Comparison of ENCODE assay signal across 12 mouse cellular contexts in genomic region chr11:96456508-96457305, GRCm38 (mm10). TPM values are rescaled to one million over a fixed set of nuclear protein-coding genes. Genes with fewer than 3 reads are reported as not detected.
DNase-seq lines count a peak whose midpoint lies in the region; ATAC-seq and TF ChIP-seq lines count a peak whose summit lies in the region.
"Had no signal": no experiment of that assay in that cellular context is flagged by ENCODE, and none has a peak within 500 bp of the region (broad histone marks: within the 10 kb centered on the region; RNA-seq: fewer than 3 reads in every experiment).

No protein-coding gene starts in this region.

- peak; percentile 71 for ATAC-seq in forebrain, embryonic 15.5 days (replicated peaks)
- ATAC-seq in midbrain, embryonic 12.5 days (ENCODE audit: low FRiP score, low read depth): peak; percentile 66; the same call in 1 of the 2 replicates
- ATAC-seq in liver, postnatal 0 days: no peak

- H3K27me3 ChIP-seq in forebrain, embryonic 15.5 days: no peaks in the 10 kb centered on the region
- H3K27me3 ChIP-seq in midbrain, embryonic 12.5 days: 0 out of 2 replicates have a peak, but pooled peaks cover 6% of the 10 kb centered on the region
- peaks cover 12% of the 10 kb centered on the region for H3K27me3 ChIP-seq in liver, postnatal 0 days (ENCODE audit: insufficient read depth, low read length)

- peaks cover 18% of the 10 kb centered on the region for H3K4me1 ChIP-seq in forebrain, embryonic 15.5 days
- H3K4me1 ChIP-seq in midbrain, embryonic 12.5 days: peaks cover 31% of the 10 kb centered on the region
- H3K4me1 ChIP-seq in liver, postnatal 0 days (ENCODE audit: insufficient read depth): no peaks in the 10 kb centered on the region

- no peak for TF ChIP-seq CTCF in liver, postnatal 0 days (IDR thresholded peaks at IDR 0.05; ENCODE audit: low read depth)

- WGBS in forebrain, embryonic 15.5 days: 19% methylated on average over 12 of the region's 12 CpGs
- 25% methylated on average over 12 of the region's 12 CpGs for WGBS in midbrain, embryonic 12.5 days
- WGBS in liver, postnatal 0 days (ENCODE audit: insufficient replicate concordance): 26% methylated on average over 12 of the region's 12 CpGs

- H3K9ac ChIP-seq in forebrain, embryonic 15.5 days (replicated peaks): no peak overlapping the region
- no peak overlapping the region for H3K9ac ChIP-seq in midbrain, embryonic 12.5 days (replicated peaks)
- H3K9ac ChIP-seq in liver, postnatal 0 days (replicated peaks): no peak overlapping the region
- H3K9ac ChIP-seq: limb, embryonic 13.5 days had no signal

- no peak overlapping the region for H3K4me3 ChIP-seq in forebrain, embryonic 15.5 days
- H3K4me3 ChIP-seq in midbrain, embryonic 12.5 days: no peak overlapping the region
- H3K4me3 ChIP-seq in liver, postnatal 0 days (ENCODE audit: low read depth, low read length): no peak overlapping the region
- H3K4me3 ChIP-seq: limb, embryonic 13.5 days had no signal

- no peaks in the 10 kb centered on the region for H3K9me3 ChIP-seq in forebrain, embryonic 15.5 days
- no peaks in the 10 kb centered on the region for H3K9me3 ChIP-seq in midbrain, embryonic 12.5 days
- no peaks in the 10 kb centered on the region for H3K9me3 ChIP-seq in liver, postnatal 0 days (ENCODE audit: low read length)
- H3K9me3 ChIP-seq: limb, embryonic 13.5 days had no signal

- DNase-seq in thymus, postnatal 4 days: peak; percentile 41
- no peak for DNase-seq in thymus, postnatal 25 days
- peak; percentile 13 for DNase-seq in retina, postnatal 7 days (ENCODE audit: low read depth, low spot score)
- DNase-seq in left cerebral cortex, adult 18-20 months (ENCODE audit: low spot score in 2 of 2): no peak
- no peak for DNase-seq in liver, postnatal 0 days
- DNase-seq in layer of hippocampus, adult 18-20 months (ENCODE audit: low spot score in 2 of 2): no peak
- DNase-seq: heart, adult 11 months; heart, postnatal 4 days; lung, postnatal 36 days had no signal

- H3K36me3 ChIP-seq in forebrain, embryonic 15.5 days: no peaks in the 10 kb centered on the region
- no peaks in the 10 kb centered on the region for H3K36me3 ChIP-seq in midbrain, embryonic 12.5 days
- H3K36me3 ChIP-seq in liver, postnatal 0 days (replicated peaks; ENCODE audit: insufficient read depth, low read length): no peaks in the 10 kb centered on the region
- H3K36me3 ChIP-seq: limb, embryonic 13.5 days had no signal

- peak overlapping the region; percentile 69 for H3K27ac ChIP-seq in forebrain, embryonic 15.5 days (replicated peaks)
- peak overlapping the region; percentile 78 for H3K27ac ChIP-seq in midbrain, embryonic 12.5 days (replicated peaks)
- H3K27ac ChIP-seq in liver, postnatal 0 days (ENCODE audit: low read depth): no peak overlapping the region
- H3K27ac ChIP-seq: limb, embryonic 13.5 days had no signal

- TF ChIP-seq EP300 in liver, postnatal 0 days (IDR thresholded peaks at IDR 0.05; ENCODE audit: low read depth): no peak

- H3K4me2 ChIP-seq in forebrain, embryonic 15.5 days (replicated peaks): no peak overlapping the region
- H3K4me2 ChIP-seq in midbrain, embryonic 12.5 days (replicated peaks): no peak overlapping the region
- H3K4me2 ChIP-seq in liver, postnatal 0 days (ENCODE audit: low read depth, low read length): no peak overlapping the region
- H3K4me2 ChIP-seq: limb, embryonic 13.5 days had no signal

RNA-seq across cellular contexts. Expression of gene Skap1, which starts 7.7 kb away (rescaled TPM):
- 2.7 and 2.8 TPM in 2 replicates for polyA plus RNA-seq in forebrain, embryonic 15.5 days (2015; fragmentation: Nextera tagmentation; extraction: Ambion mirVana)
- polyA plus RNA-seq in midbrain, embryonic 12.5 days (2016; fragmentation: Nextera tagmentation; extraction: Ambion mirVana): 1.7 and 2.0 TPM in 2 replicates
- total RNA-seq in left cerebral cortex, adult 18-20 months (2021): 1 to 10 TPM; 1.9 to 2.1 TPM
- polyA plus RNA-seq in liver, postnatal 0 days (2015; fragmentation: Nextera tagmentation; extraction: Ambion mirVana): 0.35 and 0.45 TPM in 2 replicates
- 1 to 10 TPM; 1.1 to 1.3 TPM for total RNA-seq in layer of hippocampus, adult 18-20 months (2021)

Comparison
In these comparisons a context has a peak if more than half of its experiments do, and no peak if none do; other contexts are left out.
1. DNase-seq: peak in thymus, postnatal 4 days (single experiment) and retina, postnatal 7 days (single experiment); none in thymus, postnatal 25 days (single experiment), left cerebral cortex, adult 18-20 months (0 of 2), liver, postnatal 0 days (single experiment) and layer of hippocampus, adult 18-20 months (0 of 2).